Mouse (Mus musculus) forebrain, embryonic 16.5 days (tissue): ENCODE results near the gene Tmem259. TPM values are rescaled to one million over a fixed set of nuclear protein-coding genes. Genes with fewer than 3 reads are reported as not detected.
A peak's percentile ranks its signal among the peaks of the same experiment; 100 is the strongest.

ENCODE experiments used
- ATAC-seq: fragments of 200-750 bp; cut with Nextera tagmentation; 2 replicates; pipeline ENCODE4 v1.8.0; 2017; ENCODE audit warnings: mild to moderate bottlenecking, moderate library complexity
- H3K27ac ChIP-seq: fragments of 300-500 bp; sonication (generic); 2 replicates; pipeline ENCODE4 v1.5.1; 2014; ENCODE audit warnings: low read length, control low read depth
- H3K27me3 ChIP-seq: fragments of 300-500 bp; sonication (generic); replicated peaks from 2 replicates; pipeline ENCODE4 v1.6.1; 2014; ENCODE audit warnings: low read length; ENCODE audit not compliant: control insufficient read depth, insufficient read depth
- H3K36me3 ChIP-seq: fragments of 300-500 bp; sonication (generic); 2 replicates; pipeline ENCODE4 v1.6.1; 2014; ENCODE audit not compliant: control insufficient read depth, insufficient read depth
- H3K4me1 ChIP-seq: fragments of 300-500 bp; sonication (generic); replicated peaks from 2 replicates; pipeline ENCODE4 v1.6.1; 2014; ENCODE audit warnings: low read length; ENCODE audit not compliant: control insufficient read depth, insufficient read depth
- H3K4me2 ChIP-seq: fragments of 300-500 bp; sonication (generic); 2 replicates; pipeline ENCODE4 v1.6.1; 2014; ENCODE audit warnings: mild to moderate bottlenecking, low read length, control low read depth
- H3K4me3 ChIP-seq: fragments of 300-500 bp; sonication (generic); replicated peaks from 2 replicates; pipeline ENCODE4 v1.5.1; 2014; ENCODE audit warnings: mild to moderate bottlenecking, low read length, control low read depth
- H3K9ac ChIP-seq: fragments of 300-500 bp; sonication (generic); replicated peaks from 2 replicates; pipeline ENCODE4 v1.6.1; 2014; ENCODE audit warnings: low read depth, low read length, control low read depth
- H3K9me3 ChIP-seq: fragments of 300-500 bp; sonication (generic); 2 replicates; pipeline ENCODE4 v1.6.1; 2016; ENCODE audit warnings: low read length; ENCODE audit not compliant: control insufficient read depth
- WGBS: fragments of 180-500 bp; shearing (Covaris S2); extraction: QIAGEN DNeasy Blood & Tissue Kit; methylation state at CpG from one replicate; pipeline ENCODE4 v1.1.7; 2014; 5-methylcytosine and 5-hydroxymethylcytosine counted together
- polyA plus RNA-seq: library from polyadenylated mRNA; unstranded; fragments of >200 nt; fragmentation: Nextera tagmentation; extraction: Ambion mirVana; gene quantifications from 2 replicates; pipeline ENCODE4 v1.2.1, GENCODE M21; 2015

Gene Tmem259
- polyA plus RNA-seq, 1 experiment from 2014 or later = 12.8 TPM

DNA sequence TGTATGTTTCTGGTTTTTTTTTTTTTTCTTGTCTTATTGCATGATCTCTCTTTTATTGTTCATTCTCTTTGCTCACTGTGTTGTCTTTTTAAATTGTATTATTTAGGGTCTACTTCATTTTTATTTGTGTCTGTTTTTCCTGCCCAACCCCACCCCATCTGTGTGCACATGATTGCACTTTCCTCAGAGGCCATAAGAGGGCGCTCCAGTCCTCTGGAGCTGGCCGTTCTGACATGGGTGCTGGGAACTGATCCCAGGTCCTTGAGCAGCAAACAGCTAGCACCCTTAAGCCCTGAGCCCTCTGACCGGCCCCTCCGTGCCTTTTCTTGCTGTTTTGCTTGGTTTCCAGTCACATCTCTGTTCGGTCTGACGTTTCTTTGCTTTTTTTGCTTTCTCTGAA lies 7.4 kb upstream of the Tmem259 start:
- Histone ChIP-seq H3K9ac (no peak overlapping the region), H3K27me3 (peaks cover 38% of the 10 kb centered on the region), H3K9me3 (peaks cover 5% of the 10 kb centered on the region; the same call in 1 of the 2 replicates), H3K36me3 (no peaks in the 10 kb centered on the region), H3K4me2 (no peak overlapping the region), H3K4me3 (no peak overlapping the region), H3K4me1 (peaks cover 12% of the 10 kb centered on the region), H3K27ac (no peak overlapping the region)
- 88% methylated on average over 6 of the region's 6 CpGs for WGBS
- ATAC-seq = no peak

GRCm38 (mm10) chr10:79991099-79991498 lies 7.0 kb upstream of the Tmem259 start:
- Histone ChIP-seq H3K4me1 (peaks cover 15% of the 10 kb centered on the region), H3K4me3 (no peak overlapping the region), H3K27me3 (peaks cover 38% of the 10 kb centered on the region), H3K27ac (no peak overlapping the region), H3K9ac (no peak overlapping the region), H3K4me2 (no peak overlapping the region), H3K36me3 (no peaks in the 10 kb centered on the region), H3K9me3 (peaks cover 5% of the 10 kb centered on the region; the same call in 1 of the 2 replicates)
- WGBS = 57% methylated on average over 12 of the region's 12 CpGs
- no peak for ATAC-seq

- Histone ChIP-seq H3K36me3 (no peaks in the 10 kb centered on the region), H3K4me2 (0 out of 2 replicates have a peak overlapping the region, but pooled peaks have one; percentile 5), H3K9ac (no peak overlapping the region), H3K27ac (no peak overlapping the region), H3K4me3 (no peak overlapping the region), H3K9me3 (peaks cover 5% of the 10 kb centered on the region; the same call in 1 of the 2 replicates), H3K4me1 (peaks cover 19% of the 10 kb centered on the region), H3K27me3 (peaks cover 38% of the 10 kb centered on the region)
- no peak for ATAC-seq
- WGBS = 12% methylated on average over 15 of the region's 15 CpGs
Measured at GRCm38 (mm10) chr10:79989870-79990269, 5.7 kb upstream of the Tmem259 start.

DNA sequence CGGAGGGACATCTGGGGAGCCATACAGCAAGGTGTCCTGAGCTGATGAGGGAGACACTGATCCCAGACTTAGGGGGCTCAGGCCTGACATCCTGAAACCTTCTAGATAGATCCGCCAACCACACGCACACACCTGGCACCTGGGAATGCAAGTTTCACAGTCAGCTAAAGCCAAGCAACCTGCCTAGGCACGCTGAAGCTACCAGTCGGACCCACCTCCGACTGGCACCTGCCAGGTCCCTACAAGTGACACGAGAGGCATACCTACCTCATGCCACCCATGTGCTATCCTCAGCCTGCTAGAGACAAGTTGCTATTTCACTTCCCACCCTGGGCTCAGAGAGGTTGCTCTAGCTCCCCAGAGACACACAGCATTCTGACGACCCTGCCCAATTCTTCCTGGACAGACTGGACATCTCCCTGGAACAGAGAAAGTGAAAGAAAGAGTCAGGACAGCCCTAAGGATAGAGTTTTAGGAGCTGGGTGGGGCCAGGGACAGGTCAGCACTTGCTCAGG lies 5.2 kb upstream of the Tmem259 start:
- ATAC-seq = no peak
- H3K4me3 ChIP-seq = no peak overlapping the region; the same call in 1 of the 2 replicates
- peaks cover 18% of the 10 kb centered on the region for H3K4me1 ChIP-seq
- no peaks in the 10 kb centered on the region for H3K36me3 ChIP-seq
- H3K27me3 ChIP-seq = peaks cover 38% of the 10 kb centered on the region
- H3K27ac ChIP-seq = no peak overlapping the region
- no peak overlapping the region for H3K9ac ChIP-seq
- no peak overlapping the region for H3K4me2 ChIP-seq
- WGBS = 44% methylated on average over 8 of the region's 8 CpGs
- peaks cover 5% of the 10 kb centered on the region; the same call in 1 of the 2 replicates for H3K9me3 ChIP-seq

DNA sequence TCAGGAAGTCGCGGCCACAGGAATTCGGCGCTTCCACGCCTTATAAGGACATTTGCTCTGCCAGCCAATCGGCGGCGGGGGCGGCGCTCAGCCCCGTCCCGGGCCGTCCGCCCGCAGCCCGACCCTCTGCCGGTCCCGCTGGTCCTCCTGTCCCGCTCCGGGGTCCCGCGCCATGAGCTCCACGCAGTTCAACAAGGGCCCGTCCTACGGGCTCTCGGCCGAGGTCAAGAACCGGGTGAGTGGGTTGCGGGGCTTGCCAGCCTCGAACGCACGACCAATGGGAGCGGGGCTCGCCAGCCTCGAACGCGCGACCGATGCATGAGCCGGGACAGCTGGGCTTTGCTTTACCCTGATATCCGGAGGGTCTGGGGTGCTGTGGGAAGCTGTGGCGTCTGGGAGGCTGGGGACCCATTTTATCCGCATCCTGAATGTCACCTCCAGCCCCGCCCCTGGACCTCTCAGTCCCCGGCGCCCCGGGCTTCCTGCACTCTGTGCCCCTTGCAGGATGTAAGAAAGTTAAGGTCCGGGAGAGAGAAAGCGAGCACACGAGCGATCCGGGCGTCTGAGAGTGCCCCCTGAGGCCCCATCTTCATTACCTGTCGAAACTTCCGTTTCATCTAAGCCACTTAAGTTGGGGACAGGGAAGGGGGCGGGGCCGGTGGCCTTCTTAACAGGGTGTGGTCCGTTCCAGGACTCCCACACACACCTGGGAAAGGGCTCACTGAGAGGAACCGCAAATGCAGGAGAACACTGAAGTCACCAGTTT lies 4.6 kb upstream of the Tmem259 start, which contains the start of gene Cnn2:
Gene Cnn2, plus strand, starts transcription at position 79 of the 766 bp plus-strand sequence.
- H3K4me2 ChIP-seq = peak within 1 kb of the TSS; percentile 61
- peaks cover 38% of the 10 kb centered on the region for H3K27me3 ChIP-seq
- H3K9ac ChIP-seq = peak within 1 kb of the TSS; percentile 47
- 1% methylated on average over 59 of the region's 59 CpGs for WGBS
- H3K4me1 ChIP-seq = peaks cover 17% of the 10 kb centered on the region
- H3K27ac ChIP-seq = no peak within 1 kb of the TSS
- no peaks in the 10 kb centered on the region for H3K36me3 ChIP-seq
- no peak for ATAC-seq
- H3K9me3 ChIP-seq = peaks cover 5% of the 10 kb centered on the region; the same call in 1 of the 2 replicates
- H3K4me3 ChIP-seq = peak within 1 kb of the TSS; percentile 48

DNA sequence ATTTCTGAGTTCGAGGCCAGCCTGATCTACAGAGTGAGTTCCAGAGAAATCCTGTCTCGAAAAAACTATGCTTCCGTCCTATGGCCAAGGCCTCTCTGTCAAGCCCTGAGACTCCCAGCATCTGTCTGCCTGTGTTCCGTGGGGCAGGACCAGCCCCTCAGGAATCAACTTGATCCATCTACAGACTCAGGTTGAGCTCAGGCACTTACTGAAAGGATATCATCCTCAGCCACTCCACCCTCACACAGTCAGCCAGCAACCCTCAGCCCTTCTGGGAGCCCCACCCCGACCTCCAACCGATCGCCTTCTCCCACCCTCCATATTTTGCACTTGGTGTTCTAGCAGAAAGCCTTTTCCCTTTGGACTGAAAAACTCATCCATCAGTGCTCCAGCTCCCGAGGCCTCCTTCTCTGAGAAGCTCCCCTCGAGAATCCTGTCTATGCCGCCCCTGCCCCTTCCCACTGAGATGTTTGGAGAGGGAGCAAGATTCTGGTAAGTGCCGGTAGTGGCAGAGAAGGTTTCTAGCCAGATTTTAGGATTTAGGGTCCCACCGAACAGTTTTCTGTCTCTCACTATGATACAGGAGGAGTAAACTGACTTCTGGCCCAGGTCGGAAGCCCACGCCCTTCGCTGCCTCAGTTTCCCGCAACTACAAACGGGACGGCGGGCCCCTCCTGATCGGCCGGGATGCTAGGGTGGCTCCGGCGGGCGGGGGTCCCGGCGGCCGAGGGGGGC lies 3.8 kb upstream of the Tmem259 start:
- peaks cover 38% of the 10 kb centered on the region for H3K27me3 ChIP-seq
- WGBS = 13% methylated on average over 27 of the region's 27 CpGs

GRCm38 (mm10) chr10:79986963-79987362 lies 2.8 kb upstream of the Tmem259 start:
- 1% methylated on average over 11 of the region's 11 CpGs for WGBS
- Histone ChIP-seq H3K9me3 (peaks cover 5% of the 10 kb centered on the region; the same call in 1 of the 2 replicates), H3K4me1 (peaks cover 32% of the 10 kb centered on the region), H3K9ac (no peak overlapping the region), H3K36me3 (no peaks in the 10 kb centered on the region), H3K27ac (no peak overlapping the region), H3K27me3 (peaks cover 38% of the 10 kb centered on the region), H3K4me2 (no peak overlapping the region), H3K4me3 (no peak overlapping the region)
- ATAC-seq = no peak

More for the DNA sequence above, 3.8 kb upstream of the Tmem259 start:
- Histone ChIP-seq H3K4me2 (peak overlapping the region; percentile 61), H3K9me3 (peaks cover 5% of the 10 kb centered on the region; the same call in 1 of the 2 replicates), H3K9ac (peak overlapping the region; percentile 47), H3K4me3 (peak overlapping the region; percentile 48), H3K4me1 (peaks cover 25% of the 10 kb centered on the region), H3K36me3 (no peaks in the 10 kb centered on the region), H3K27ac (no peak overlapping the region)
- ATAC-seq = no peak

DNA sequence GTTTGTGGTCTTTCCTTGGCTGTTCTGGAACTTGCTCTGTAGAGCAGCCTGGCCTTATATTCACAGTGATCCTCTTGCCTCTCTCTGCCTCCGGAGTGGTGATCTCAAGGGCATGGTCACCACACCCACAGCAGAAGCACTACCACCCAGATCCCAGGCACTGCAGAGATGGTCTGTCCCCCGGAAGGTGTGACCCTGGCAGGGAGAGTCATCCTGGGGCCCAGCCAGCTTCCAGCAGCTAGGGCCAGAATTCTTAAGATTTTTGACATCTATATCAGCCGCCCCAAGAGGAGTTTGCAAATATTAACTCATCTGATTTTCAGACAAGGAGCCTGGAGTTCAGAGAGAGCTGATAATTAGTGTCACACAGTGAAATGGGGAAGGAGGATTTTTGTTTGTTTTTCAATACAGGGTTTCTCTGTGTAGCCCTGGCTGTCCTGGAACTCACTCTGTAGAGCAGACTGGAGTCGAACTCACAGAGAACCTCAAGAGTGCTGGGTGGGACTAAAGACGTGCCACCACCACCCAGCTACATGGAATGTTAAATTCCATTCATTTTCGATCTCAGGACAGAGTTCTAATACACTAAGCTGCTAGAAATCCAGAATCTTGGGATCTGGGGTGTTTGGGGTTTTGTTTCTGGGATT lies 2.2 kb upstream of the Tmem259 start:
- peak overlapping the region; percentile 89; the same call in 1 of the 2 replicates for H3K9ac ChIP-seq
- peak overlapping the region; percentile 83 for H3K4me3 ChIP-seq
- ATAC-seq = no peak
- peaks cover 38% of the 10 kb centered on the region for H3K27me3 ChIP-seq
- H3K9me3 ChIP-seq = peaks cover 5% of the 10 kb centered on the region; the same call in 1 of the 2 replicates
- peak overlapping the region; percentile 99 for H3K4me2 ChIP-seq
- H3K27ac ChIP-seq = peak overlapping the region; percentile 96; the same call in 1 of the 2 replicates
- peaks cover 37% of the 10 kb centered on the region for H3K4me1 ChIP-seq
- no peaks in the 10 kb centered on the region for H3K36me3 ChIP-seq
- WGBS = 48% methylated on average over 6 of the region's 6 CpGs
